Mouse (Mus musculus) CH12F3 (cell line): ENCODE results near the gene Ltbp3.

Experiments
- in situ Hi-C: fragments of 300-500 bp; cut with MboI; formaldehyde crosslinking; loops from 2 replicates; pipeline ENCODE4 v1.14.3; 2020; ENCODE audit warnings: low sequenced_read_pairs

The Ltbp3 gene

DNA sequence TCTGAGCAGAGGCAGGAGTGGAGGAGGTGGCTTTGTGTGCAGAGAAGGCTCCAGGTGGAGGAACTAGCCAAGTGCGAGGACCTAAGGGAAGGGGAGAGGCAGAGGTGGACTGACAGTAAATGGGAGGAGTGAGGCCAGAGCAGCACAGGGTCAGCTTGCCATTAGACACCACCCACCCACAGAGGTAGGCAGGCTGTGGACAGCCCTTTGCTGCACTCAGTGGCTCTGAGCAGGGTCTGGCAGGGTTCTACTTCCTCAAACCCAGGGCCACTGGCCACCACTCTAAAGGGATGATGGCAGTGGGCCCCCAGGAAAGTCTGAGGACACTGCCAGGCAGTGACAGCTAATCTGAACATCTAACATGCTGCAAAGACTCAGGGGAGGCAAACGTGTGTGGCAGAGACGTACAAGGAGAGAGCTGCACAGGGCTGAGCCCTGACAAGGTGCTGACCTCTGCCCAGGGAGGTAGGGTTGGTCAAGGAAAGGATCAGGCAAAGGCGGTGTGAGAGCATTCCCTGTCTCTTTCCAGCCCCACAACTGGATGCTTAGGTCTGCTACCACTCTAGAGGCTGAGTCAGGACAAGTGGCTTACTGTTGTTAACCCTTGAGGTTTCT is 16.7 kb upstream of the Ltbp3 start:
- in situ Hi-C loops = no loop called here

DNA sequence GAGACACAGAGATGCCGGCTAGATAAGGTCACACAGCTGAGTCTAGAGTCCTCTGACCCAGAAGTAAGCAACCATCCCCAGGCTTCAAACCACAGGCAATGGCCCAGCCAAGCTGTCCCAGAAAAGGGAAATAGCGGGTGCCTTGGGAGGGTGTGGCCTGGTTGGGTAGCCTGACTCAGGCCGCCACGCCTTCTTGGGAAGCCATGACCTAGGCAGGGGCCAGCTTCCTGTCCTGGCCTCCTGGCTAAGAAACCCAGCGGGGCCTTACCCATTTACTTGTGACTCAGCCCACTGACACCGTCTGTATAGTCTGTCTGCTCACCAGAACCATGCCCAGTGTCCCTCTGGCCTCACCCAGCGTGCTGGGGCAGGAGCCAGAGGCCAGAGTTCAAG is 16.2 kb upstream of the Ltbp3 start:
- in situ Hi-C loops = no loop called here

DNA sequence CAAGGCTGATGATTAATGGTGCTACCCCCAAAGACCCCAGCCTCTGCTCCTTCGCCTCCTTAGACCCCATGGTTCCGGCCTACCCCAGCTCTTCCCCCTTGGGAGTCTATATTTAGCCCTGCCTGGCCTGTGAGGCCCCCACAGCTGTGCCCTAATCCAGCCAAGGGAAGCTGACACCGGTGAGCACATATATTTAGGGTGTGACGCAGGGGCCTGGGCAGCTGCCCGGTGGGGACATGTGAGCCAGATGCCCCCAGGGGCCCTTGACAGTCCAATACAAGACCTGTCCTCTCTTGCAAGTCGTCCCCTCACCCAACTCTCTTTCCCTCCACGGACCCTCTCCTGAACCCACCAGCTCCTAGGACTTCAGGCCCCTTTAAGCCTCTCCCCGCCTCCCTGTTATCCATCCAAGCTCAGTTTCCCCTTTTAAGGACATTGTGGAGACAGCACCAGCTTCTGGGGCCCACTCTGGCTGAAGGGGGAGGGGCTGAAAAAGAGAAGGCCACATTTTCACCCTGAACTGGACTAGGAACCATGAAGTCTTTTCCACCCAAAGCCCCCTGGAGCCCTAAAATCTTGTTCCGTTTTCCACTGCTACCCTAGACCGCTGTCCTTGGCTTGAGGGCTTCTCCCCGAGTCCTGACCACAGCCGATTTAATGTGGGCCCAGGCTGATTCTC is 15.5 kb upstream of the Ltbp3 start:
- in situ Hi-C loops = no loop called here

DNA sequence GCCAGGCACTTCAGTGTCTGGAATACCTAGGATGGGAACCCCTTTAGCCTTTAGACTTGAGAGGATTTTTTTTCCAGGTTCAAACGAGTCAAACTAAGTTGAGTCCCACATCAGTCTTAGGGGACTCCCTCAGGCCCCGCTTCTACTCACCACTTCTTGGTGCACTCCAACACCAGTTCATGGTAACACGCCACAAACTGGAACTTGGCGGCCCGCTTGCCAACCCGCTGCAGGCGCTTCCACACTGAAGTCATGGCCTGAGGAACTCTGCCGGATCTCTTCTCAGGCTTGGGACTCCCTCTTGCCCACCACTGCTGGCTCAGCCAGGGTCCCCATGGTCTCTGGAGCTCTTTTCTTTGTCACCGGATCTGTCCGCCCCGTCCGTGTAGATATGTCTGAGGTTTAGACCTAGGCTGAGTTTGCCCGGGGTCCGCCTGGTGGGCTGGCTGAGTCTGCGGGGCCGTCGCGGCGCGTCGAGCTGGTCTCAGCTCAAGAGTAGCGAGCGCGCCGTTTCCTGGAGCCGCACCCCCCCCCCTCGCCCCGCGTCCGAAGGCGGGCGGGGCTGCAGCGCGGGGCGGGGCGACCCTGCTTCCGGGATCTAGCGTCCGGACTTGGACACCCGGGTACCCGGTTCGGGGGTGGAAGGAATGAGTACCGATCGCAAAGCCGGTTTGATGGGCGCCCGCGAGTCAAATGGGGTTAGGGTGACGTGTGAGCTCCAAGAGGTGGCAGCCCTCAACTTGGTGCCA is 14.8 kb upstream of the Ltbp3 start, which contains the start of gene Ehbp1l1:
Gene Ehbp1l1, minus strand, starts transcription at position 551 of the 749 bp plus-strand sequence.
- in situ Hi-C loops = no loop called here

GRCm38 (mm10) chr19:5726961-5727578 is 13.6 kb upstream of the Ltbp3 start:
- in situ Hi-C loops = no loop called here

- in situ Hi-C loops = no loop called here
Measured at GRCm38 (mm10) chr19:5727701-5728100, 13.0 kb upstream of the Ltbp3 start.

DNA sequence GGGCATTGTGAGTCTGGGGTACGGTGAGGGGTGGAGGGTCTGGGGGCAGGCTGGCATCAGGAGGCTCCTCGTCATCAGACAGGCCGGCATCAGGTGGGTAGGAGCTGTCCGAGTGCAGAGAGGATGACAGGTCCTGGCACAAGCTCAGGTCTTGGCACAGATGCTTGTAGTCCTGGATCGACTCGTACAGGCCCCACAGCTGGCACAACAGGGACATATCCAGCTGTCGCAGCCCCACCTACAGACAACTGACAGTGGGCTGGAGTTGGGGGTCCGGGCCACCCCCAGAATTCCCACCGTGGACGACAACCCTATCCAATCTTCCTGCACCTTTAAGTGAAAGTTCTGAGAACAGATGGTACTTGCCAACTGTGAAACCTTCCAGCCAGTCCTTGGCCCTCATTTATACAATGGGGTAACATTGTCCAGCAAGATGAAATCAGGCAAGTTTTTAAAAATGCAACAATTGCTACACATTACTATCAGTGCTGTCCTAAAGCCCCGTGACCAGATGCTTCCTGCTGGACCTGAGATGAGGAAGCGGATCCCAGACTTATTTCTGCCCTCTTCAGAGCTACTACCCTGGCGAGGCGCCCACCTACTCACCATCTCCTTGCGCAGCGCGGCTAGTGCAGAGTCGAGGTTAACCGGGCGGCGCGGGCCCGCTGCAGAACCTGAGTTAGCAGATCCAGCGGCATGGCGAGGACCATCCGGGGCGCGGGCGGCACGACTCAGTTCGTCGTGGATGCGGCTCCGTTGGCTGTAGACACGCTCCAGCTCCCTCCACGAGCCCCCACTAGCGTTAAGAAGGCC is 11.9 kb upstream of the Ltbp3 start:
- in situ Hi-C loops = no loop called here

DNA sequence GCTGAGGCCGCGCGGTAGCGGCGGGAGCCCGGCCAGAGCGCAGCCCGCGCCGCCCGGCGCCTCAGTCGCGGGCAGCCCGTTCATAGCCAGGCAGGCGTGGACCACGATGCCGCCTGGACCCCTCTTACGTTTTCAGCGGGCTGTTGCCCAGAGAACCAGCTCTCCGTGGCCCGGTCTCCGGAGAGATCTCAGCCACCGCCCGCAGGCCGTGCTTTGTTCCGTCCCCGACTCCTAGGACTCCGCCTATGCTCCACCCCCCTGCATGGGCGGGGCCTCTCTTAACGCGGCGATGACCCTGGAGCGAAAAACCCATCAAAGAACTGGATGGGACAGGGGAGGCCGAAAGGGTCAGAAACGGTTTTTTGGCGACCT is 11.3 kb upstream of the Ltbp3 start, which contains the start of gene Fam89b:
Gene Fam89b, minus strand, starts transcription at position 210 of the 372 bp plus-strand sequence.
- in situ Hi-C loops = no loop called here

DNA sequence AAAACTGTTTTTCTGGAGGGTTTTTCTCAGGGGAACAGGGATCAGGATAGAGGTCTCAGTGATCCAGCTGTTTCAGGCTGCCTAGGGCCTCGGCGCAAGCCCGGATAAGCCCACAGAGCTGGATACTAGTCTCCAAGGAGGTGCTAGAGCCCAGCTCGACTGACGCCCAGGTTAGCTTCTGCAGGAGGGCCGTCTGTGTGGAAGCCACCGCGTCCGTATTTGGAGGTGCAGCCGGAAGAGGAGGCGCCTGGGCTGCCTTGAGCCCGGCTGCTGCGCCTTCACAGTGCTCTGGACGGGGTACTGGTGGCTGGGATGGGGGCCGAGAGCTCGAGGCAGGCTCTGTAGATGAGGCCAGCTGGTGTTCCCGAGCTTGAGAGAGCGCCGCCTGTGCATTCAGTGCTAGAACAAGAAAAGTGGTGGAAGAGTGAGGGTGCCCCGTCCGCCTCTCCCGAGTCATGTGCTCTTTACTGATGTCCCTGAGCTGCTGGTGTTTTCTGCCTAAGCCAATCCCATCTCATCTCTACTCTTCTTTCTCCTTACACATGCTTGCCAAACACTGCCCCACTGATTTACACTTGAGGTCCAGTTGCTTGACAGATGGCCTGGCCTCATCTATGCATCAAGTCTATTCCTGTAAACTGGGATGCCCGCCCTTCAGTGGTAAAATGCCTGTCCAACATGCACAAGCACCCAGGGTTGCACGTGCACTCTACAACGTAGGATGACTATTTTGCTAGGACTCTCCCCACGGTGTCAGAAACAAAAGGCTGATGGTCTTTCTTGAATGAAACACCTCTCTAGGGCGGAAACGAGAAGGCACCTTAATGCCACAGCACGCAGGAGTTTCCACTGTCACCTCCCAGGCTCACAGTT is 10.2 kb upstream of the Ltbp3 start:
- in situ Hi-C loops = no loop called here

DNA sequence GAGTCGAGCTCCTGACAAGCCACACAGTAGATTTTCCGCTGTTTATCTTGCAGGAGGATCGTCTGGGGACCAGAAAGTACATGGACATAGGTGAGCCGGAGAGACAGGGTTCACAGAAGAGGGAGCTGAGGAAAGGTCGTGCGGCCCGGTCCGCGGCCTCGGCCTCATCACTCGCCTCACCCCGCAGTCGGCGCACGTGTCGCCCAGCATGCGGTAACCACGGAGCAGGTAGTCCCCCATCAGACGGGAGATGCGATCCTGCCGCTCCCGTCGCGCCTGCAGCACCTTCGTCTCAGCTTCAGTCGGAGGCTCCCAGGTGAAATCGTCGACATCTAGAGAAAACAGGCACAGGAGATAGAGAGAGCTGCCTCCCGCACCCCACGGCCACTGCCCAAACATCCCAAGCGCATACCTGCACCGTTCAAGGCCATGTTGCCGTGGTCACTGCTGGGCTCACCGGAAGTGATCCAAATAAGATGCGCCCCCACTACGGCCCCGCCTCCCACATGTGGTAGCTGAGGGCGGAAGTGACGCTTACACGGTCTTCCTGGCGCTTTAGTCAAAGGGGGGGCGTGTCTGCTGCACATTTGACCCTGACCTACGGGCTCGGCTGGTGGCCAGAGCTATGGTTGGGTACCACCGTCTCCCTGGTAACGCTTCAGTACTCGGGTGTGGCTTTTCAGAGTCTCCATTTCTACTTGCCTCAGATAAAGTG is 9.3 kb upstream of the Ltbp3 start:
- in situ Hi-C loops = no loop called here

- in situ Hi-C loops = no loop called here
Measured at GRCm38 (mm10) chr19:5734325-5734724, 6.4 kb upstream of the Ltbp3 start.

GRCm38 (mm10) chr19:5739446-5739845 is 1.3 kb upstream of the Ltbp3 start:
- in situ Hi-C loops = no loop called here

GRCm38 (mm10) chr19:5741641-5742240 is 1.0 kb downstream of the Ltbp3 start:
- in situ Hi-C loops = no loop called here

GRCm38 (mm10) chr19:5742241-5742641 is 1.5 kb downstream of the Ltbp3 start:
- in situ Hi-C loops = no loop called here

GRCm38 (mm10) chr19:5743576-5743975 is 2.9 kb downstream of the Ltbp3 start:
- in situ Hi-C loops = no loop called here

DNA sequence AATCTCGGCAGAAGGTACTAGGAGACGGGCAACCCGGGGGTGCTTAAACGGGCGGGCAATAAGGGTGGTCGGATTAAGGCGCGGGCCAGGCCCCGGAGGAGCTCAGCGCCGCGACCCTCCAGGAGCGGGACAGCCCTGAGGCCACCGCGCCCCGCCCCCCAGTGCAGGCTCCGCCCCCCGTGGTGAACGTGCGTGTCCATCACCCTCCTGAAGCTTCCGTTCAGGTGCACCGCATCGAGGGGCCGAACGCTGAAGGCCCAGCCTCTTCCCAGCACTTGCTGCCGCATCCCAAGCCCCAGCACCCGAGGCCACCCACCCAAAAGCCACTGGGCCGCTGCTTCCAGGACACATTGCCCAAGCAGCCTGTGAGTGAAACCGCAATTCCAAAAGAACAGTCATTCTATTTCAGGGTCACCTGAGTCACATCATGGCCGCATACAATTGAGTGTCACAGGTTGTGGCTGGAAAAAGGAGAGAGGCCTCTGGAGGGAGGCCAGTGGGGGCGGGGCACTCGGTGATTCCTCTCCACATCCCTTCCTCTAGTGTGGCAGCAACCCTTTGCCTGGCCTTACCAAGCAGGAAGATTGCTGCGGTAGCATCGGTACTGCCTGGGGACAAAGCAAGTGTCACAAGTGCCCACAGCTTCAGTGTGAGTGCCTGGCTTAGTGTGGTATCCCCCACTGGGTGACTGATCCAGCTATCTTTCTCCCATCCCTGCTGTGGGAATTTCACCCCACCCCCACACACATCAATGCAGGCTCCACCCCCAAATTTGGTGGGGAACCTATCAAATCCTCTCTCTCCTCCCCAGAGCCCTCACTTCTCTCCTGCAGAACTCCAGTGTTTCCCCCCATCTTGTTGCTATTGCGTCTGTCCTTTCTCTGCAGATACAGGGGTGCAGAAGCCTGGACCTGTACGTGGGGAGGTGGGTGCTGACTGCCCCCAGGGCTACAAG is 5.3 kb downstream of the Ltbp3 start:
- in situ Hi-C loops = no loop called here

DNA sequence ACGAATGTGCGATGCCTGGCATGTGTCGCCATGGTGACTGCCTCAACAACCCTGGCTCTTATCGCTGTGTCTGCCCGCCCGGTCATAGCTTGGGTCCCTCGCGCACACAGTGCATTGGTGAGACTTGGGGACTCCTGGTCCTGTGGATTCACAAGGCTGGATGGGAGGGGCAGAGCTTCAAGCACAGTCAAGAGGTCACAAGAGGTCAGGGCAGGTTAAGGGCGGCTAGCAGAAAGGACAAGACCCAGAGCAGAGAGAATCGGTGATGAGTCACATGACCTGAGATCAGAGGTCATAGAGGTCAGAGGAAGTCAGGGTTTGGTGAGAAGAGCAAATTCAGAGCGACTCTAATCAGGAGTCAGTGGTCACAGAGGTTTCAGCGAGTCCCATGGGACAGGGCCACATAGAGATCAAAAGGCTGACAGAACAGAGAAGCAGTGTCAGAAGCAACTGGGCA is 6.2 kb downstream of the Ltbp3 start:
- in situ Hi-C loops = no loop called here
